Mouse (Mus musculus) spleen, embryonic (tissue): Measurements from ENCODE around the gene Ccdc13.

Experiments used
- CTCF ChIA-PET: fragments of 350-600 bp; sonication (Branson Sonifier 250); formaldehyde crosslinking; loops from one replicate; lab custom pipeline; 2022; lab: Charles Lee

The Ccdc13 gene

GRCm38 (mm10) chr9:121847138-121847537 is 7.9 kb upstream of the Ccdc13 start:
- CTCF ChIA-PET, result interaction anchor here (0.6 to 1.3 kb wide), 4 partner anchors 19 to 139 kb away, joined by 4 to 5 read pairs (median 4); no protein-coding TSS in a partner anchor

- CTCF ChIA-PET, result interaction anchor here (0.7 to 1.3 kb wide), 4 partner anchors 104 to 141 kb away, joined by 3 to 5 read pairs (median 4); no protein-coding TSS in a partner anchor
Observed at GRCm38 (mm10) chr9:121846526-121847118, 7.4 kb upstream of the Ccdc13 start.

DNA sequence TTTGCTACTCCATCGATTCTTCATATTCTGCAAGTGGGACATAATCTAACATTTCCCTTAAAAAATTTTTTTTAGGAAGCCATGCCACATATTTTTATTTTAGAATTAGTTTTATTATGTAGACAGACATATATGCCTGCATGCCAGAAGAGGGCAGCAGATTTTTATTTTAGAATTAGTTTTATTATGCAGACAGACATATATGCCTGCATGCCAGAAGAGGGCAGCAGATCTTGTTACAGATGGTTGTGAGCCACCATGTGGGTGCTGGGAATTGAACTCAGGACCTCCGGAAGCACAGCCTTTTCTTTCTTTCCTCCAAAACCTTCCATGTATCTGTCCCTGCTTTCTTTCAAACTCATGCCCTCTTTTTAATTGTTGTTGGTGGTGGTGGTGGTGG is 3.7 kb upstream of the Ccdc13 start:
- CTCF ChIA-PET, result interaction anchor here (0.6 to 0.7 kb wide), 3 partner anchors 32 to 432 kb away, joined by 3 to 6 read pairs (median 4); no protein-coding TSS in a partner anchor

GRCm38 (mm10) chr9:121839622-121839965 is 333 bp upstream of the Ccdc13 start:
- CTCF ChIA-PET, result no interaction called here

DNA sequence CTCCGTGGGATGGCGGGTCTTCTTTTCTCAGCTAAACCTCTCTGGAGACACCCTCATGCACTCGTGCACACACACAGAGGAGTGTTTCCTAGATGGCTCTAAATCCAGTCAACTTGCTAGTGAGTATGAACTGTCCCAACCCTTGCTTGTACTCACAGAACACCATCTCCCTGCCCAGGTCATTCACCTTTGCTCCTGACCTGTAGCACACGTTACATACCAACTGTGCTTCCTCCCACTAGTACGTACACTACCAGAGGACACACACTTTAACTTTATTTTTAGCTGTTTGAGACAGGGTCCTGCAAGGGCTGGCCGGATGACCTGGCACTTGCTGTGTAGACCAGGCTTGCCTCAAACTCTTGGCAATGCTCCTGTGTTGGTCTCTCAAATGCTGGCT is 1.3 kb downstream of the Ccdc13 start:
- CTCF ChIA-PET, result no interaction called here

DNA sequence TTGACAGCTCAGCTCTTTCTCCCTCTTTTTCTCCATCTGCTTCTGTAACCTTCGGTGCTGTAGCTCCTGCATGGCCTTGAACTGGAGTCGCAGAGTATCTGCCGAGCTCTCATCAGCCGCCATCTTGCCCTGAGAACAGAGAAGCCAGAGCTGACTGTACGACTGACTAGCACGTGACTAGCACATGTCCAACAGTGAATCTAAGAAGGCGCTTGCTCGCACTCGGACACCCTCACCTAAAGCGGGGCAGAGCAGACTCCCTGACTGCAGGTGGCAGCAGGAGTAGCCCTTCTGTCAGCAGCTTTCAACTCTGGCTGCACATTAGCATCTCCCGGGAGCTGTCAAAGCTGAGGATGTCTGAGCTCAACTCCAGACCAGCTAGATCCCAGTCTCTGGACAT is 5.4 kb downstream of the Ccdc13 start:
- CTCF ChIA-PET, result no interaction called here

DNA sequence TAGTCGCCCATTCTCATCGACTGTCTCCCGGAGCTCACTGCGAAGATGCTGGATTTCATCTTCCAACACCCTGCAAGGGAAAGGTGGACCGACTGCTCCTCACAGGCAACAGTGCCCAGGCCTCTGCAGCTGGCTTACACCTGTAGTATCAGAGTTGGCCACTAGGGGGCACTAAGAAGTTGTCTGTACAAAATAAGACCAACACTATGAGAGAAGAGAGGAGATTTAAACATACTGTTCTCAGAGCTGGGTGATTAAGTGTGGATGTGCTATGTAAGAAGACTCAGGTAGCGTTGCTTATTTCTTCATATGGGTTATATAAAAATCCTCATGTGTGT is 8.3 kb downstream of the Ccdc13 start:
- CTCF ChIA-PET, result no interaction called here

DNA sequence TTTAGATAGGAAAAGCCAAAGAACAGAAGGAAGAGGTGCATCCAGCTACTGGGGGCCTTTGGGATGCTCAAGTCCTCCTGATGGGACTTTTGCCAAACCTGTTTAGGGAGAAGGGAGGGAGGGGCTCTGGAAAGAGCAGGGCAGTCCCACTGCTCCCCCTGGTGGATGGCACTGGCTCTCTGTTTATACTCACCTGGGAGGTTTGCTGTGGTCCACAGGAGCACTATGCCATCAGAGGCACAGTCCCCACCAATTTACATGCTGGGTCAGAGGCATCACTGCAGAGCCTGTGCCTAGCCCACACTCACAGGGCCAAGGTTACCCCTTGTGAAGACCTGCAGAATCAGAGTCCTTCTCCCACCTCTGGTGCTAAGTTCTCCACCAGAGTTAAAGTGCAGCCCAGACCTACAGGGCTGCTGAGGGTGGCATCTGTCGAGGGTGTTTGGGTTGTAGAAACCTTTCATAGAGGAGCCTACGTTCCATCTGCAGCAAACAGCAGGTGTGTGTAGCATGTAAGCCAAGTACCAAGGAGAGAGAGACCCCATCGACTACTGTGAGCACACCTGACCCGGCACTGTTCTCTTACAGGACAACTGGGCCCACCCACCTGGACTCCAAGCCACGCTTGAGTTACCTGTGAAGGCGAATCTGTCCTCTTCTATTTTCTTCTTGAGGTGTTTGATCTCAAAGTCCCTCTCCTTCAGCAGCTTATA is 8.9 kb downstream of the Ccdc13 start:
- CTCF ChIA-PET, result no interaction called here

GRCm38 (mm10) chr9:121829270-121829992 is 9.8 kb downstream of the Ccdc13 start:
- CTCF ChIA-PET, result no interaction called here

GRCm38 (mm10) chr9:121828314-121828713 is 10.9 kb downstream of the Ccdc13 start:
- CTCF ChIA-PET, result interaction anchor here (0.7 kb wide), 1 partner anchor 172 kb away, joined by 3 read pairs; no protein-coding TSS in a partner anchor

- CTCF ChIA-PET, result no interaction called here
Observed at GRCm38 (mm10) chr9:121826356-121826755, 12.9 kb downstream of the Ccdc13 start.

DNA sequence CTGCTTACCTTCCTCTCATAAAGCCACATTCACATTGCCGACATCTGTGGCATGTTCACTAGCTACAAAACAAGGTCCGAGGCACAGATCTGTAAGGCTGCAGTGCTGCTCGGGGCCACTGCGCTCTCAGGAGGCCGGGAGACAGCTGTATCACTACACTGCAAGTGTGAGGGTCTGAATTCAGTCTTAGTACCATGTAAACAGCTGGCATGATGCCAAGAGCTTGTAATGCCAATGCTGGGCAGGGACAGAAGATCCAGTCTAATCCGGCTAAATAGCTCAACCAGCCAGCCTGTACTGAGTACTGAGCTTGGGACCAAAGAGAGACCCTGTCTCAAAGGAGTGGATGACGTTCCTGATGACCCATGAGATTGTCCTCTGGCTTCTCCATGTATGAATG is 15.3 kb downstream of the Ccdc13 start:
- CTCF ChIA-PET, result no interaction called here

DNA sequence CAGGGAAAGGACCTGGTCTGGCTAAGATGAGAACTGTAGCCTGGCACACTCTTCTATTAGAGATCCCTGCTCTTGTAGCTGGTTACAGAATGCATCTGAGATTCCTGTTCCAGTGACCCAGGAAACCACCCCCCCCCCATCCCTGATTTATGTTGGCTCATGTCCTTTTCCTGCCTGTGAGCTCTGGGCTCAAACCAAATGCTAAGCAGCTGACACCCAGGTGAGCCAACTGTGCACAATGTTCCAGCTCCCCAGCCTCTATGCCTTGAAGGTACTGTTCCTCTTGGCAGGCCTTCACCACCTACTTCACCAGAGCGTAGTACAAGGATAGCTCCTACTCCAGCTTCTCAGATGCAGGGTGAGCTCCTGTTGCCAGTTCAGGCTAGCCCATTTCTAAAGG is 16.2 kb downstream of the Ccdc13 start:
- CTCF ChIA-PET, result no interaction called here

- CTCF ChIA-PET, result no interaction called here
Observed at GRCm38 (mm10) chr9:121822585-121822991, 16.7 kb downstream of the Ccdc13 start.

DNA sequence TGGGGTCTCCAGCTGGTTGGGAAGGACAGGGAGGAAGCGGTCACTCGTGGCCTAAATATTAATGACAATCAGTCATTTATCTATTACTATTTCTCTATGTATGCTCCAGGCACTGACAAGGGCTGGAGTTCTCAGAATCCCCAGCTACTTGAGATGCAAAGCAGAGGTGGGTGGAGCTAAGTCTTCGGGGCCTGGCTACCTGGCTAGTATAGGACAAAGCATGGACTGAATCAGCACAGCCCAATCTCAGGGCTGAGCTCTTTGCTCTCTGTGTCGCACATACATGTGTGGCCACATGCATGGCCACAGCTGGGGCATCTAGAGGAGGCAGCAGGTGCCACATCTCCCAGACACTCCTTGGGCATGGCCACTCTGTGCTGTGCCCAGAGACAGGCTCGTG is 18.5 kb downstream of the Ccdc13 start:
- CTCF ChIA-PET, result no interaction called here

DNA sequence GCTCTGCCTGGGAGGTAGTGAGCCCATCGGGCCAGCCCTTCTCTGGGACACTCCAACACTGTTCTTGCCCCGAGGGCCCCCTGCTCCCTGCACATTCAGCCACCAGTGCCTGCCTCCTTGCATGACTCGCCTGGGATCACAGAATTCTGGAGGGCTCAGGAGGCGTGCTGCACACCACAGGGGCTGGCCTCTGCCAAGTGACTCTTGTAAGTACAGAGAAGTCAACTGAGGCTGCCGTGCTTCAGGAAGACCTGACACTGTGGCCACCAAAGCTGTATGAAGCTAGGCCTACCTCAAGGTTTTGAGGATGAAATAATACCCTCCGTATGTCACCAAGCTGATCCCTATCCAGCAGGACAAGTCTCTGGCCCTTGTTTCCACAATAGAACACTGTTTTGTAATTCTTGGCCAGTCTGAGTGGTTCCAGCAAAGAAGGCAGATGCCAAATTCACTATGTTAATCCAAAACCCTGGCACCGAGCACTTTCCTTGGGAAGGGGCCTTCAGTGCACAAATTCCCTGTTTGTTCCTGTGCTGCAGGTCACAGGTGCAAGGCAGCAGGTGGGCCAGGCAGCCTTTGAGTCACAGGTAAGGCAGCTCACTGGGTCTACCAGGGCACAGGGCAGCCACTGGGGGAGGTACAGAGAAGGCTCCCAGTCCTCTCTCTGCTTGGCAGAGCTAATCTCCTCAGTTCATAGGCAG is 19.3 kb downstream of the Ccdc13 start:
- CTCF ChIA-PET, result no interaction called here

DNA sequence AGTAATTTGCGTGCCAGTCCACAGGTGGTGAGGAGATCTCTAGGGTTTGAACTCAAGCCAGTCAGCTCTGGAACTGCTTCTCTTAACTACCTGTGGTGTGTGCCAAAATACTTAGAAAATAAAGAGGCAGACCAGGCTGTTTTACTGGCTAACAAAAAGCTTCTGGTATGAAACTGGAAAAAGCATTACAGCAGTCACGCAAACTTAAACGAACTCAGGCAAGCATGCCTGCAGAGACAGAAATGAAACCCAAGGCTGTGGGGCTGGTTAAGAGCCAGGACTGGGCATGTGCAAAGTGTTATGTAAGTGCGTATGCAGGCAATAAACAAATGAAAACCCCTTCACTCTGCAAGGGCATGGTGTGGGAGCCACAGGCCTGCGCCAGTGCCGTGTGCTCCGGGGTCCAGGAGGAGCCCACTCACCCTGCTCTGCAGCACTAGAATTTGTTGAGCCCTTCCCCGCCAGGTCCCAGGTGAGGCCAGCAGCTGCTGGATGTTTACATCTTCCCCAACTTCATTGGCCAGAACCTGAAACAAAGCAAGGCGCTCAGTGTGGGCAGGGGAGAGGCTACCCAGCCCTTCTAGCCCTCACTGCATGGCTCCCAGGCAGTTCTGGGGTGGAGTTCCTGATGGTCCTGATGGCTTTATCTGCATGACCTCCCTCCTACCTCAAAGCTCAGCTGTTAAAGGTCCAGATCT is 20.0 kb downstream of the Ccdc13 start:
- CTCF ChIA-PET, result no interaction called here

- CTCF ChIA-PET, result no interaction called here
Observed at GRCm38 (mm10) chr9:121815183-121815582, 24.1 kb downstream of the Ccdc13 start.

GRCm38 (mm10) chr9:121810081-121810821 is 29.0 kb downstream of the Ccdc13 start:
- CTCF ChIA-PET, result no interaction called here

DNA sequence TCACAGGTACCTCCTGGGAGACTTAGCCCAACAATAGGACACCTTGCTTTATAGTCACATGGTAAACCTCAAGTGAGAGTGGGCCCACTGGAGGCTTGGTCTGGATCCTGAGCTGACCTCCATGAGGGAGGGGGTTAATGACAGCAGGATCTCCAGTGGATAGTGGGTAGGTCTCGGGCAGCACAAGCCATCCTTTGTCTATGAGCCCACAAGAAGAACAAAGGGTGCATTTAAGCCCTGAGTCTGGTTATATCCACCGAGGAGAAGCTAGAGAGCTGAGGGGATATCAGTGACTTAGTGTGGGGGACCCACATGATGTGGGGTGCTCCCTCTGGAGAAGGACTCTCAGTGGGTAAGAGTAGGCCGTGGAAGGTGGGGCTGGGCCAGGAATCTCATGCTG is 30.8 kb downstream of the Ccdc13 start:
- CTCF ChIA-PET, result no interaction called here

DNA sequence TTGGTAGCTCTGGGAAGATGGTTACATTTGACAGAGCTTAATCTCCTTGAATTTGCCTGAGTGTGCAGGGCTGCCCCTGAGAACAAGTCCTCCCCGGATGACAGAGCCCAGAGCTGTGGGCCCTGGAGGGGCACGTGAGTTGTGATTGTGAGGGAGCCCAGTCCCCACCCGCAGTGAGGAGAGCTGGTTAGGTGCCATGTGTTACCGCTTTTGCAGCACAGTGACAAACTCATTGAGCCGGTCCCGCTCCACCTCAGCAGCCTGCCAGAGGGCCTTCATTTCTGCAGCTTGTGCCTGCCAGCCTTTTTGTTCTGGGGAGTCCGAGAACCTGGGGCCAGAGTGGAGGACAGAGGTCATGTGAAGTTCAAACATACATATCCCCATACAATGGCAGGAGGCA is 31.3 kb downstream of the Ccdc13 start:
- CTCF ChIA-PET, result no interaction called here
